Mouse (Mus musculus): Measurements from ENCODE around the gene Mrps21. TPM values are rescaled to one million over a fixed set of nuclear protein-coding genes. Genes with fewer than 3 reads are reported as not detected.
A peak's percentile ranks its signal among the peaks of the same experiment; 100 is the strongest.

The Mrps21 gene
- polyA plus RNA-seq, 1 experiment from 2014 or later, result 359 TPM

DNA sequence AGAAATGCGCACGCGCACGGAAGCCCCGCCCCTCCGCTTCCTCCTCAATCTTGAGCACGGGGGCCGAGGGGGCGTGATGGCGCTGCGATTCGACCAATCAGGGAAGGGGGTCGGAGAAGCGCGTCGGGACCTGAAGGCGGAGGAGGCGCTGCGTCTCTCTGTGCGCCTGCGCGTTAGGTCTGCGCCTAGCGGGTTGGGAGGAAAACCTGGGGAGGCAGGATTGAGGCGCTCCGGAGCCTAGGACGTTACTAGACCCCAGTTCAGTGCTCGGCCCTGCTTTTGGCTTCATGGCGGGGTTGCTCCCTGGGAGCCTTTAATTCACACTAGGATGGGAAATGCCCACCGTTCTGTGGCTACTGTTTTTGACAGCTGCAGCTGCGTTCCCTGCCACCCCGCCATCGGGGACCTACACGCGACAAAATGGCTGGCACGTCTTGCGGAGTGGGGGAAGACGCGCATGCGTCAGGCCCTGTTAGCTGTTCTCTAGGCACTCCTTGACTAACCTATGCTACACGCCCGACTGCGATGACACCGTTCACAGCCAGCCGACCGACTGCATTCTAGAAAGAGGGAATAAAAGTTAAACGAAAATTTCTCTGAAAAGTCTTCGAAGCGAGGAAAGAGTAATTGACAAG lies 51.9 kb downstream of the Mrps21 start:
- peak; percentile 95 for ATAC-seq (ENCODE audit: insufficient number of reproducible peaks, low FRiP score, low TSS enrichment, low read depth)
- peak overlapping the region; percentile 50 for H3K4me2 ChIP-seq (ENCODE audit: low read depth, severe bottlenecking)

GRCm38 (mm10) chr3:95818571-95819288 lies 52.6 kb downstream of the Mrps21 start, which contains the start of gene Rprd2:
Gene Rprd2 (minus strand): TSS chr3:95818863.
- Histone ChIP-seq H3K4me3 (ENCODE audit: low read depth, low read length) (peak within 1 kb of the TSS; percentile 77), H3K27me3 (ENCODE audit: control insufficient read depth, insufficient read depth, low read length) (no peaks in the 10 kb centered on the region), H3K27ac (replicated peaks; ENCODE audit: low read depth, low read length) (peak within 1 kb of the TSS; percentile 99), H3K36me3 (ENCODE audit: control insufficient read depth, insufficient read depth, low read length) (no peaks in the 10 kb centered on the region), H3K4me1 (ENCODE audit: control insufficient read depth, insufficient read depth, low read length) (0 out of 2 replicates have a peak, but pooled peaks cover 3% of the 10 kb centered on the region), H3K9me3 (ENCODE audit: control insufficient read depth, low read length) (no peaks in the 10 kb centered on the region), H3K9ac (ENCODE audit: low read length) (peak within 1 kb of the TSS; percentile 98), H3K4me2 (ENCODE audit: low read depth, severe bottlenecking) (peak within 1 kb of the TSS; percentile 65)
- under 1% methylated on average over 59 of the region's 60 CpGs for WGBS
- peak; percentile 86 for DNase-seq (ENCODE audit: low spot score)
- ATAC-seq (ENCODE audit: insufficient number of reproducible peaks, low FRiP score, low TSS enrichment, low read depth), result peak; percentile 37; the same call in 1 of the 2 replicates

More for the DNA sequence above, 51.9 kb downstream of the Mrps21 start:
- H3K9ac ChIP-seq (ENCODE audit: low read length), result peak overlapping the region; percentile 72
- peak; percentile 100 for DNase-seq (ENCODE audit: low spot score)
- under 1% methylated on average over 49 of the region's 49 CpGs for WGBS
- H3K4me3 ChIP-seq (ENCODE audit: low read depth, low read length), result peak overlapping the region; percentile 77
- H3K9me3 ChIP-seq (ENCODE audit: control insufficient read depth, low read length), result no peaks in the 10 kb centered on the region
- no peaks in the 10 kb centered on the region for H3K36me3 ChIP-seq (ENCODE audit: control insufficient read depth, insufficient read depth, low read length)
- H3K4me1 ChIP-seq (ENCODE audit: control insufficient read depth, insufficient read depth, low read length), result 0 out of 2 replicates have a peak, but pooled peaks cover 3% of the 10 kb centered on the region
- H3K27me3 ChIP-seq (ENCODE audit: control insufficient read depth, insufficient read depth, low read length), result no peaks in the 10 kb centered on the region
- peak overlapping the region; percentile 99 for H3K27ac ChIP-seq (replicated peaks; ENCODE audit: low read depth, low read length)

GRCm38 (mm10) chr3:95818026-95818511 lies 53.2 kb downstream of the Mrps21 start:
- Histone ChIP-seq H3K4me2 (ENCODE audit: low read depth, severe bottlenecking) (peak overlapping the region; percentile 65), H3K36me3 (ENCODE audit: control insufficient read depth, insufficient read depth, low read length) (no peaks in the 10 kb centered on the region; the same call in 1 of the 2 replicates), H3K4me3 (ENCODE audit: low read depth, low read length) (peak overlapping the region; percentile 77), H3K4me1 (ENCODE audit: control insufficient read depth, insufficient read depth, low read length) (0 out of 2 replicates have a peak, but pooled peaks cover 3% of the 10 kb centered on the region), H3K9ac (ENCODE audit: low read length) (peak overlapping the region; percentile 98), H3K9me3 (ENCODE audit: control insufficient read depth, low read length) (no peaks in the 10 kb centered on the region), H3K27ac (replicated peaks; ENCODE audit: low read depth, low read length) (peak overlapping the region; percentile 99), H3K27me3 (ENCODE audit: control insufficient read depth, insufficient read depth, low read length) (no peaks in the 10 kb centered on the region)
- peak; percentile 7; the same call in 1 of the 2 replicates for ATAC-seq (ENCODE audit: insufficient number of reproducible peaks, low FRiP score, low TSS enrichment, low read depth)
- peak; percentile 75 for DNase-seq (ENCODE audit: low spot score)
- under 1% methylated on average over 21 of the region's 21 CpGs for WGBS

DNA sequence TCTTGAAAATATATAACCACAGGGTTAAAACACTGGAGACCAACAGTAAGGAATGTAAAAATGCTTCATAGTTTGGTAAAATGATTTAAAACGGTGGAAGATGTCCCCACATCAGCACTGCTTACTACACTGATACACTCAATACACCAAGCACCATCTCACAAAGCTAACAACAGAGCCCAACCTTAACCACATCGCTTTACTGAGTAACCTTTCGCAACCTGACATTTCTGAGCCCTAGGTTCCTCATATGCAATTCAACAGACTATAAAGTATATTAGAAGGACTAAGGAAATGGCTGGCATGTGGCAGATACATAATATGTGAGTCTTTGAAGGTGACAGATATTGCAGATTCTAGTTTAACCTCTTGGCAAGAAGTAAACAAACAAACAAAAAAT lies 54.6 kb downstream of the Mrps21 start:
- Histone ChIP-seq H3K9me3 (ENCODE audit: control insufficient read depth, low read length) (no peaks in the 10 kb centered on the region), H3K9ac (ENCODE audit: low read length) (no peak overlapping the region), H3K27ac (replicated peaks; ENCODE audit: low read depth, low read length) (no peak overlapping the region), H3K4me1 (ENCODE audit: control insufficient read depth, insufficient read depth, low read length) (0 out of 2 replicates have a peak, but pooled peaks cover 3% of the 10 kb centered on the region), H3K36me3 (ENCODE audit: control insufficient read depth, insufficient read depth, low read length) (no peaks in the 10 kb centered on the region; the same call in 1 of the 2 replicates), H3K27me3 (ENCODE audit: control insufficient read depth, insufficient read depth, low read length) (no peaks in the 10 kb centered on the region), H3K4me2 (ENCODE audit: low read depth, severe bottlenecking) (no peak overlapping the region), H3K4me3 (ENCODE audit: low read depth, low read length) (no peak overlapping the region)
- ATAC-seq (ENCODE audit: insufficient number of reproducible peaks, low FRiP score, low TSS enrichment, low read depth) (no peak), DNase-seq (ENCODE audit: low spot score) (no peak)
- WGBS, result 95% methylated on average over 3 of the region's 3 CpGs

Other genes with a start within 250 kb of the Mrps21 start
- gene Ensa, start 246.5 kb downstream of the Mrps21 start, polyA plus RNA-seq (2014; fragmentation: Nextera tagmentation; extraction: Ambion mirVana), result 78.7 and 81.8 TPM in 2 replicates
- 63.2 and 67.9 TPM in 2 replicates for gene Mcl1, start 212.7 kb downstream of the Mrps21 start, polyA plus RNA-seq (2014; fragmentation: Nextera tagmentation; extraction: Ambion mirVana)
- 0.29 and 0.71 TPM in 2 replicates for gene Adamtsl4, start 183.6 kb downstream of the Mrps21 start, polyA plus RNA-seq (2014; fragmentation: Nextera tagmentation; extraction: Ambion mirVana)
- gene Ecm1, start 131.9 kb downstream of the Mrps21 start, polyA plus RNA-seq (2014; fragmentation: Nextera tagmentation; extraction: Ambion mirVana), result 5.1 and 6.8 TPM in 2 replicates
- gene Tars2, start 111.3 kb downstream of the Mrps21 start, polyA plus RNA-seq (2014; fragmentation: Nextera tagmentation; extraction: Ambion mirVana), result 64.1 and 66.3 TPM in 2 replicates
- 23.5 and 24.9 TPM in 2 replicates for gene Rprd2, start 52.7 kb downstream of the Mrps21 start, polyA plus RNA-seq (2014; fragmentation: Nextera tagmentation; extraction: Ambion mirVana)
- gene Prpf3, start 15.6 kb downstream of the Mrps21 start, polyA plus RNA-seq (2014; fragmentation: Nextera tagmentation; extraction: Ambion mirVana), result 80.7 and 87.2 TPM in 2 replicates
- gene Ciart, start 10.7 kb upstream of the Mrps21 start, polyA plus RNA-seq (2014; fragmentation: Nextera tagmentation; extraction: Ambion mirVana), result 7.1 and 7.5 TPM in 2 replicates
- gene BC028528, start 20.5 kb upstream of the Mrps21 start, polyA plus RNA-seq (2014; fragmentation: Nextera tagmentation; extraction: Ambion mirVana), result 6.7 and 7.5 TPM in 2 replicates
- 26.1 and 27.3 TPM in 2 replicates for gene Aph1a, start 22.4 kb upstream of the Mrps21 start, polyA plus RNA-seq (2014; fragmentation: Nextera tagmentation; extraction: Ambion mirVana)
- gene Car14, start 33.2 kb upstream of the Mrps21 start, polyA plus RNA-seq (2014; fragmentation: Nextera tagmentation; extraction: Ambion mirVana), result 128 and 129 TPM in 2 replicates
- 125 and 151 TPM in 2 replicates for gene Anp32e, start 57.7 kb upstream of the Mrps21 start, polyA plus RNA-seq (2014; fragmentation: Nextera tagmentation; extraction: Ambion mirVana)
- gene Plekho1, start 124.5 kb upstream of the Mrps21 start, polyA plus RNA-seq (2014; fragmentation: Nextera tagmentation; extraction: Ambion mirVana), result 78.3 and 82.7 TPM in 2 replicates
- 19.5 and 22.7 TPM in 2 replicates for gene Vps45, start 186.9 kb upstream of the Mrps21 start, polyA plus RNA-seq (2014; fragmentation: Nextera tagmentation; extraction: Ambion mirVana)
- gene Otud7b, start 233.0 kb upstream of the Mrps21 start, polyA plus RNA-seq (2014; fragmentation: Nextera tagmentation; extraction: Ambion mirVana), result 9.7 and 14.2 TPM in 2 replicates

Data from limb, embryonic 11.5 days (tissue).